Mouse (Mus musculus): ENCODE data around the gene Gm45623.

Gene Gm45623

DNA sequence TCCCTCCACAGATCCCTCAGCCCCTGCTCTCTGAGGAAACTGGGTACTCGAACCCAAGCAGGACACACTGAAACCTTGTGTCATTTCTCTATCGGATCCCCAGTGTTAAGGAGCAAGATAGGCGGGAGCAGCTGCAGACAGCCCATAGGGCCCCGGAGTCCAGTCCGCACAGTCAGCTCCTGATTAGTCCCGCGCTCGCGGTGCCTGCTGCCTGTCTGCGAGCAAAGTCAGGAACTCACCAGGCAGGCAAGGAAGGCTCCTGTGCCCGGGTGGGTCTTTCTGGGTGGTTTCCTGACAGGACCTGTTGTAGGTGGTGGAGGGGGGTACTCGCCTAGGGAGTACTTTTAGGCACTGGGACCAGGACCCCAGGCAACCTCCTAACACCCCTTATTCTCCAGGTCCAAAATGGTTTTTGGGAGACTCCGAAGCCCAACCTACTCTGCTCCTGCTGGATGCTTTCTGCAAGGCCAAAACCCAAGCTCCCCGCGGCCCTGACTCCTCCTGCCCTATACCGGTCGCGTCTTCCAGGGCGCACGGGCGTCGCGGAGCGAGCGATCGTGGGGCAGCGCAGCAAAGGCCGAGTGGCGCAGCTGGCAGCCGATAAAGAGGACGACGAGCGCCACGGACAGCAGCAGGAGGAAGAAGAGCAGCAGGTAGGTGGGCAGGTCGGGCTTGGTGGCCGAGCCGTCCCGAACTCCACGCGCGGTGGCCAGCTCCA lies 994 bp downstream of the Gm45623 start:
- DNase-seq (ENCODE audit: inconsistent ontology term): peak; percentile 24

DNA sequence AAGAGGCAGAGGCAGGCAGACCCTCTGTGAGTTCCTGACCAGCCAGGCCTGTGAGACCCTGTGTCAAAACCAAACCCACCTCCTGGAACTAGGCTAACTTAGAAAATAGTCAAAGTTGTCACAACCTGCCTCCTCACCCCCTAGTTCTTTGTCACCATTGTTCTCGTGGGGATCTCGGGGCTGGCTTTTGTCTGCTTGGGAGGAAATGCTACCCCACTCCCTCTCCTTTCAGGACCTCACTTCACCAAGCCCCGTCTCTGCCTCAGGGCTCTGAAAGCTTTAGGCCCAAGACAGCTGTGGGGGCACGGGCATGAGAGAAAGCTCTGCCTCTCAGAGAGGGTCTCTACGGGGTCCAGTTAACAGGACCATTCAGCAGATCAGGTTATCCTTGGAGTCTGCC lies 1.9 kb downstream of the Gm45623 start:
- DNase-seq (ENCODE audit: inconsistent ontology term): no peak

DNA sequence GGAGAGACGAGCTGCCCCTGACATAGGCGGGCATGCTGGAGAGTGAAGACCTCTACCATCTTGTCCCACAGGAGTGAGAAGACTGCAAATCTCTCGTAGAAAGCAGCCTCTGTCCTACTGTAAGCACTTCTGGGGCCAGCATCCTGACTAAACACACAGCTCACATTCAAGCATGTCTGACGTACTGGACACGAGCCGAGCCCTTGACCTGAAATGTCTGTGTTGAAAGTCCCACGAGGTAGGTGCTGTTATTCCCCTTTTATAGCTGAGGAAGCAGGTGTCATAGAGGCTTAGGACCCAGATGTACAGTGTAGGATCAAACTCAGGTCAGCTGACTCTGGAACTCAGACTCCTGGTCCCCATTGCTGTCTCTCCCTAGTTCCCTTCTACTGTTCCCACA lies 4.2 kb downstream of the Gm45623 start:
- no peak for DNase-seq (ENCODE audit: inconsistent ontology term)

DNA sequence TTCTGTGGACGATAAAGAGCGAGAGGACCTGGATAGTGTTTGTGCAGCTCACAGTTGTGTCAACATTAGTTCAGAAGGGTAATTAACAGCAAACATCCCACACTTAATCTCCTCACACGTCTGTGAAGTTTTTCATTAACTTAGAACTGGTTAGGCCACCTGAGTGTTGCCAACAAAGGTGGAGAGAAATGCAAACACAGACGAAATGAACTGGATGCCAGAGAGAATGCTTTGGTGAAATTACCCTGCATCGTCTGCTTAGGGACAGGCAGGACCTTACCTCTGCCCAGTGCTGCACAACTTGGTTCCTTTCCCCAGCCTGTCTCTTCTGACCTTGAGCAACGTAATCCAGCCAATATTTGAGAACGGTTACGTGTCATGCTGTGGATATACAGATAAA lies 6.1 kb downstream of the Gm45623 start:
- DNase-seq (ENCODE audit: inconsistent ontology term): no peak

DNA sequence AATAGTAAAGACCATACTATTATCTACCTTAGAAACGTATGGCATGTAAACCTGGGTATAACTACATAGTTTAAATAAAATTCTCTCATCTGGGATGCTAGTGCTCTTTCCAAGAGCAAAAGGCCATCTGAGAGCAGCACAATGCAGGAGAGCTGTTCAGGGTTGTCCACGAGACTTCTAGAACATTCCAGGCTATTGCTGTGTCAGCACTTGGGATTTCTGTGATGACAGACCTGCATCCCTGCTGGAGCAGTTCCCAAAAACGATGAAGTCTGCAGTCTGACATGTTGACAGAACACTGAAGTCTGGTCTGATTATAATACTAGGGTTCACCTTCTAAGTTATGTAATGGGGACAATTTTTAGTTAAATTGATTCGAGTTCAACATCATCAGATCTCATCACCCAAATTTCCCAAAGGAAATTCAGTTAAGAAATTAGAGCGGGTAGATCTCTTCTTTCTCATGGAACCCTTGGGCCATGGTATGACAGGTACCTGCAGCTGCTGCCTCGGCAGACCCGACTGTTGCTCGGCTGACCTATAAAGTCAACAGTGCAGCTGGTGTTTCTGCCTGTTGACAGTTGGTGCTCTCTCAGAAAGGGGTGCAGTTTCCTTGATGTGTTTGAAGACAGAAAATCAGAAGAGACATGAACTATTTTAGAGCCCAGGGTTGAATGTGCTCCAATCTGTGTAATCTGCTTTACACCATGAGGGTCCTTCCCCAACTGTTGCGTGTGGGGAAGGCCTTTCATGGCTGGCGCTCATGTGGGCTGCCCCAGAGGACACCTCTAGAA lies 6.7 kb downstream of the Gm45623 start:
- DNase-seq (ENCODE audit: inconsistent ontology term): no peak

DNA sequence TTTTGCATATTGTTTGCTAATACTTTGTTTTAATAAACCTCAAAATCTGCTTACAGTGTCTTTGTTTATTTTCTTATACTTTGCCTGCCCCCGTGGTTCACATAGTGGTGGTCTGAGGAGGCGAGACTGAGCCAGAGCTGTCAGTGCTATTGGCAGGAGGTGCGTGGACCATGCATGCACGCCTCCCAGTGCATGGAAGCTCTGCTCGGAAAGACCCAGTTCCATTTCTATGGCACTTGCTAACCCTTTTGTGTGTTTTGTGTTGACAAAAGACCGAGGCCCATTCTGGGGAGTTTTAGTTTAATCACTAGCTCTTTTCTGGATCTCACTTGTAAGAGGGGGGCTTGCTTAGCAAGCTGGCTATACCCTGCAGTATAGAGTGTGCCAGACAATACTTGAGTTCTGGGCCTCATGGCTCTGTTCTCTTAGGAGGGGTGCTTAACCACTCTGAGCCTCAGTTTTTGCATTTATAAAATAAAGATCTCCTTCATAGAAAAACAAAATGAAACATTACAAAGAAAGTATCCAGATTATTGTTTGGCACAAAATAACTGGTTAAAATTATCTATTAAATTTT lies 11.2 kb downstream of the Gm45623 start:
- no peak for DNase-seq (ENCODE audit: inconsistent ontology term)

DNA sequence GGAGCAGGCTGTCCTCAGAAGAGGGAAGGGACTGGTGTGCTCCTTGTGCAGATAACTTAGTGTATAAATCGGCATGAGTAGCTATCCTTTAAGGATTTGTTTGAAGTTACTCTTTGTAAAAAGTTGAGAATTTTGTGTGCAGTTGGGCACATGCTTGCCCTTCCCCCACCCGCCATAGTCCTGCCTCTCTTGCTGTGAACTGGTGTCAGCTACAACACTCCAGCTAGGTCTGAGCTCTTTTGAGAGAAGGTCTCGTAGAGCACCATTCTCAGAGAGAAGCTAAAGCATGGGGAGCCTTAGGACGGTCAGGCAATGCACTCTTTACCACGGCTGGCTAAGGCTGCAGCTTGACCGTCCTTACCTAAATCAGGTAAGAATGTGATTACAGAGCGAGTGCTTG lies 11.9 kb downstream of the Gm45623 start:
- no peak for DNase-seq (ENCODE audit: inconsistent ontology term)

DNA sequence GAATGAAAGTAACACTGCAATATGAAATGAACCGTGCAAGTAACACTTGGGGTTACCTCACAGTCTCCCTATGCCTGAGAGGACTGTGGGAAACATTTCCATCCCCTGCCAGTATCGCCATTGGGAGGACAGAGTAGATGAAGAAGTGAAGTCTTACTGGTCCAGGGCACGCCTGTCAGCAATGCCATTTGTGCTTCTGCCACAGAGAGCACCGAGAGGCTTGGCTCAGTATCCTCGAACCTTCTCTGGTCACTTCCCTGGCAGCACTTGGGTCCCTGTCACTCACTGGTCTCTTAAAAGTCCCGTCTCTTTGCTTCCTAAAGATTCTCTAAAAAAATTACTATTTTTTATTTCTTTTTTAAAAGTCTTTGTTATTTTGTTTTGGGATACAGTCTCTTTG lies 13.1 kb downstream of the Gm45623 start:
- DNase-seq (ENCODE audit: inconsistent ontology term): no peak

DNA sequence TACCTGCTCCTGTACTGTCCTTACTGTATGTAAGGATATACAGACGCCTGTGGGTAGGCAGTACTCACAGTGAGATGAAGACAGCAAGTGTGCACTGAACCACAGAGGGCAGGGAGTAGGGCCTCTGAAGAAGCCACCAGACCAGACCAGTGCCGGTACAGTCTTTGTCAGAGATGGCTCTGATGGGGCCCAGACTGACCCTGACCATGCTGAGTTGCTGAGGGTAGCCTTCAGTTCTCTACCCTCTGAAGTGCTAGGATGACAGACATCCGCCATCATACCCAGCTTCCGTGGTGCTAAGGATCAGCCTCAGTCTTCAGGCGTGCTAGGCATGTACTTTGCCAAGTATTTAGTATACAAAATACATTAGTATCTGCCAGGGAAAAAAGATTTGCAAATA lies 14.1 kb downstream of the Gm45623 start:
- no peak for DNase-seq (ENCODE audit: inconsistent ontology term)

DNA sequence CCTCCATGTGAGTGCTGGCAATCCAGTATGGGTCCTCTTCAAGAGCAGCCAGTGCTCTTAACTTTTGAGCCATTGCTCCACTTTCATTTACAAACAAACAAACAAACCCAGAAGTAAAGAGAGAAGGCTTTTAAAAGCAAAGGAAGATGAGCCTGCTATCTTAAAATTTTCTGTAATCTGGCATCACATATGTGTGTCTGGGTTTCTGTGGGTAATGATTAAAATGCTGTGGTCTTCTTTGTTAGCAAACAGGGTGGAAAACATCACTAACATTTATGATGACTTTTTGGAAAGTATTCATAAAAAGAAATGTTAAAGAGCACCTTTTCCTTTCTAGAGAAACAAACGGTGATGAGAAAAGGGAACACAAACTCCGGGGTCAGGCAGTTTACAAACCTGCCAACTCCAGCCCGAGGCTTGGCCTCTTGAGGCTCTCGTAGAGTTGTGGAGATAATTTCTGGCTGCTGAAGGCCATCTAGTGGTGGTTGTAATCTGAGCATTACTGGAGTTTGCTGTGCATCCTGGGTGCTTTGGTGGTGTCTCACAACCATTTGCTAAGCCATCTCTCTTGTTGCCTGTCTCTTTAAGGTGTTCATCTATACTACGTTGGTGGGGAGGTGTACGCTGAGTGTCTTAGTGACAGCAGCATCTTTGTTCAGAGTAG lies 18.3 kb downstream of the Gm45623 start:
- DNase-seq (ENCODE audit: inconsistent ontology term): no peak

DNA sequence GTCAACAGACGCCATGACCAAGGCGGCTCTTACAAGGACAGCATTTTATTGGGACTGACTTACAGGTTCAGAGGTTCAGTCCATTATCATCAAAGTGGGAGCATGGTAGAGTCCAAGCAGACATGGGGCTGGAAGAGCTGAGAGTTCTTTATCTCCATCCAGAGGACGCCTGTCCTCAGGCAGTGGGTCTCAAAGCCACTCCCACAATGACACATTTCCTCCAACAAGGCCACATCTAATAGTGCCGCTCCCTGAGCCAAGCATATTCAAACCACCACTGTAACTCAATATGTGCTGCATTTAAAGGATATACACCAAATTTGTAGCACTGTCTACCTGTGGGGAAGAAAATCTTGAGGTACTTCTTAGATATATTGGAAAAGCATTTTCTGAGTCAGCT lies 19.0 kb downstream of the Gm45623 start:
- DNase-seq (ENCODE audit: inconsistent ontology term): no peak

DNA sequence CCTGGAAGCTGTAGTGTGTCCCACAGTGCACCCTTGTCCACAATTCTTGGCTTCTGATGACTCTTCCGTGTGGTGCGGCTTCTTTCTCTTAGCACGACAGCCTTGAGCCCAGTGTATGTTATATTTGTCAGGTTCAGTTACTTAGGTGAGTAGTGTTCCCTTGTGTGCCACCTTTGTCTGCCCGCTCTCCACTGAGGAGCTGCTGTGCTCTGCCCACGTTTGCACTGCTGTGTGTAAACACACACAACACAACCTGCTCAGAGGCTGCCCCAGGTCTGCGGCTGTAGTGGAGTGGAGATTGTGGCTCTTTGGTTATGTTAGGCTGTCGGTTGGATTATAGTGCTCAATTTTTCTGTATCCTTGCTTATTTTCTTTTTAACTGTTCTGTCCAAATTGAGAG lies 24.6 kb downstream of the Gm45623 start:
- DNase-seq (ENCODE audit: inconsistent ontology term): no peak

DNA sequence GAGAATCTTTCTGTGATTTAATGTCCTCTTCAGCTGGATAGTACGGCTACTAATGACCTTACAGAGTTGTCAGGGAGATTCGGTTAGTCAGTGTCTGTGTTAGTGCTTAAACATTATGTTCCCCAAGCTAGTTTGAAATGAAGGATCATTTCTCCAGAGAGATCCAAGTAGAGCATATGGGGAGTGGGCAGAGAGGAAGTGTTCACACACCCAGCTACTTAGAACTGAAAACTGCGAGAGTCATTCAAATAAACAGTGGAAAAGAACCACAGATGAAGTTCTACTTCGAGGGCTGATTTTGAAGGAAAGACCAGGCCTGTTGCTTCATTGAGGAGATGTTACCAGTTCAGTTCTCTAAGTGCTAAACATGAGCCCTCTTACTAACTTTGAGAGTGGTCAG lies 27.1 kb downstream of the Gm45623 start:
- no peak for DNase-seq (ENCODE audit: inconsistent ontology term)

DNA sequence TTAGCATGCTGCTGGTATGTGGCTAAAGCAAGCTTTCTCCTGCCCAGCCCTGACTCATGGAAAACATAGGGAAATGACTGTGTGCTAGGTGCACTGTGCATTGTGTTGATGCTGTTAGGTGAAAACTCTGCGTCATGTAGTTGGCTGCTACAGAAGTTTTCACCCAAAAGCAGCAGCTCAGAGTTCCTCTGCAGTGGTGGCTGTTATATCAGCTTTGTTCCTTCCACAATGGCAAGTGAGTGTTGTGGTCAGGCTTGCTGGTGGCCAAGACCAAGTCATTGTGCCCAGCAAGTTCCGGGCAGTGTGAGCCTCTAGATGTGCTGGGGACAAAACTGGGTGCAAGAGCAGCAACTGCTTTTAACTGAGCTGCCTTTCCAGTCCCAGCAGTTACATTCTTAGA lies 41.4 kb downstream of the Gm45623 start:
- no peak for DNase-seq (ENCODE audit: inconsistent ontology term)

DNA sequence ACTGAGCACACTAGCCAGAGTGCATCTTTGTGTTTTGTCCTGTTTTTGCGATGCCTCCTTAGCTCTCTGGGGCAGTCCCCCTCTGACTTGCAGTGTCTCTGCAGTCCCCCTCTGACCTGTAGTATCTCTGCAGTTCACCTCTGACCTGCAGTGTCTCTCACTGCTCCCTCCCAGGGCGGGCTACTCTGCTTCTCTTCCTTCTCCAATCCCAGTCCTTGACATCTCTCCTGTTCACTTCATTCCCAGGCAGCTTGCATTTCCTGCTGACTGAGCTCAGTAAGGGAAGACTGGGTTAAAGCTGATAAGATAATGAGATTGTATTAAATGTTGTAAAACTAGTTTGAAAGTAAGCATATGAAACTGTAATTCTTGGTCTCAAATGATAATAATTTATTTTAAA lies 43.0 kb downstream of the Gm45623 start:
- DNase-seq (ENCODE audit: inconsistent ontology term): no peak

DNA sequence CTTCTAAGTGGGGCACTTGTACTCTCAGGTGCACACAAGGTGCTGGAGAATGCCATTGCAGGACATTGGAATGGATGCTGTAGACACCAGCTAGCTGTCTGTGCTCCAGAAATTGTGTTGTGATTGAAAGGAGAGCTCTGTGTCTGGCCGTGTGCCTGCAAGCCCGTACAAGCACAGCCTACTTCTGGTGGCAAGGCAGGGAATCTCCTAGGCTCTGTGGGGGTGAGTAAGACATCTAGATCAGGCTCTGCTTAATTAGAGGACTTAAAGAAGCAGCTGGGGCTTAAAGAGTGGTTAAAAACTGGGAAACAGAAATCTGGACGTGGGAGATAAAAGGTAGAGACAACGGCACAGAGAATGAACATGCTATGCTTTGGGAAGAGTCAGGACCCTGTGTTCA lies 46.0 kb downstream of the Gm45623 start:
- no peak for DNase-seq (ENCODE audit: inconsistent ontology term)

DNA sequence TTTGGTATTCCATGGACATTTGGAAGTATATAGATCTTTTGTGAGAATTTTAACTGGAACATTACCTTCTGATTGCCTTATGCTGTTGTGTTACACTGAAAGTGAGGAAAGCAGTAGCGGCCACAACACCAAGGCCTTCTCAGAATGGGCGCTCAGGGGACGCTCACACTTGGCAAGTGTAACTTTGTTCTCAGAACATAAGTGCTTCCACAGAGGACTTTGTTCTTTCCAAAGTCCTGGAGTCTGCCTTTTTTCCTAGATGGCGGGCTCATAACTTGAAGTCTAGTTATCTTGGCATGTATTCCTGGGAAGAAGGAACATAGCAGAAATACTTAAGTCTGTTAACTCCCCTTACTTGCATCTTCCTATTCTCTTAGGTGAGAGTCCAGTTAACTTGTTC lies 46.5 kb downstream of the Gm45623 start:
- DNase-seq (ENCODE audit: inconsistent ontology term): no peak

DNA sequence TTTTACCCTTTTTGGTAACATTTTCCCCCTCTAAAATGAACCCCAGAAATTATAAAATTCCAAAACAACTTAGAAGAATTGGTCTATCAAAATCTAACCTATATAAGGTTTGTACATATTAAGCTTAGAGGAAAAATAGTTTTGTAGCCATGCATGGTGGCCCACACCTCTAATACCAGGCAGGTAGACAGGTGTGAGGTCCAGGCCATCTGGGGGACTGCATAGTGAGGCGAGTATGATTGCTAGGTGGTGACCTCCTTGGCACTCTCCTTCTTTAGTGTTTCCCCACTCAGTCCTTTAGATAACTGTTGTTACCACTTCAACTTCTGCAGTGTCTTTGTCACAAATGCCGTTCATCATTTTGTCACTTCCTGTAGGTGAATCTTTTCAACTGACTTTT lies 49.0 kb downstream of the Gm45623 start:
- no peak for DNase-seq (ENCODE audit: inconsistent ontology term)

DNA sequence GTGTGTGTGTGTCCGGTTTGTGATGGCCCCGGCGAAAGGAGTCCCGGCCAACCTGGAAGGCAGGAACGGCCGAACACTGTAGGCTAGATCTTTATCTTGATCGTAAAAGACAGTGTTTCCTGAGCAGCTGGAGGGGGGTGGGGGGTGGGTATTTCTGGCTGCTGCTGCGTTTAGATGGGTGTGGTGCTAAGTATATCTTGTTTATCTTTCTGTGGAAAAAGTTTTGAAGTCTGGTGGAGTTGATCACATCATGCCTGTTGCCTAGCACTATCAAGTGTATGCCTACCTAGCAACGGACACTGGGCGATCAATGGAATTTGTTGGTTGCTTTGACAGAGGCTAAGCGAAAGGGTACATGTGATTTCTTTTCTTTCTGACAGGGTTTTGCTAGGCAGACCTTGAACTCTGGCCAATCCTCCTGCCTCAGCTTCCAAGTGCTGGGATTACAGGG lies 49.7 kb downstream of the Gm45623 start:
- peak; percentile 55 for DNase-seq (ENCODE audit: inconsistent ontology term)

DNA sequence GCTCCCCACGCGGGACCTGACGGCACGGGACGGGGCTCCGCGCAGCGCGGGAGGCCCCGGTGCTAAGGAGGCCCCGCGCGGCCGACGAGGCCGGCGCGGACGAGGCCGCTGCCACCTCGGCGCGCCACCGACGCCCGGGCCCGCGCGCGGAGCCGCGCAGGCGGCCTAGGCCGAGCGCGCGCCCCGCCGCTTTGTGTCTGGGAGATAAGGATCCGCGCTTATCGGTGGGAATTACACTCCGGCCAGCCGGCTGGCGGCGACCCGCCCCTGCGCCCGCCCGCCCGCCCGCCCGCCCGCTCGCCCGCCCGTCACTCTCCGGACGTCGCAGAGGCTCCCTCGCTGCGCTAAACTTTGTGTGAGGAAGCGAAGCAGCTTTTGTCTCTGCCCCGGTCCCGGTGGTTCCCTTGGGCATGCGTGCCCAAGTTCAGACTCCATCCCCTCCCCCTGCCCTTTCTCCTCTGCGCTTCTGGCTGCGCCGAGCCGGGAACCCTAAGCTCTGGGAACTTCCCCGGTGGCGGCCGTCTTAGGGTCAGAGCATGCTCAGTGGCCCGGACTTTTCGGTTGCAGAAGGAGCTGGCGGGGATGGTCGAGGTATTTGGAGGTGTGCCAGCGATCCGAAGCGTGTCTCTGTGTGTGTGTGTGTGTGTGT lies 50.3 kb downstream of the Gm45623 start:
- DNase-seq (ENCODE audit: inconsistent ontology term): peak; percentile 86

DNA sequence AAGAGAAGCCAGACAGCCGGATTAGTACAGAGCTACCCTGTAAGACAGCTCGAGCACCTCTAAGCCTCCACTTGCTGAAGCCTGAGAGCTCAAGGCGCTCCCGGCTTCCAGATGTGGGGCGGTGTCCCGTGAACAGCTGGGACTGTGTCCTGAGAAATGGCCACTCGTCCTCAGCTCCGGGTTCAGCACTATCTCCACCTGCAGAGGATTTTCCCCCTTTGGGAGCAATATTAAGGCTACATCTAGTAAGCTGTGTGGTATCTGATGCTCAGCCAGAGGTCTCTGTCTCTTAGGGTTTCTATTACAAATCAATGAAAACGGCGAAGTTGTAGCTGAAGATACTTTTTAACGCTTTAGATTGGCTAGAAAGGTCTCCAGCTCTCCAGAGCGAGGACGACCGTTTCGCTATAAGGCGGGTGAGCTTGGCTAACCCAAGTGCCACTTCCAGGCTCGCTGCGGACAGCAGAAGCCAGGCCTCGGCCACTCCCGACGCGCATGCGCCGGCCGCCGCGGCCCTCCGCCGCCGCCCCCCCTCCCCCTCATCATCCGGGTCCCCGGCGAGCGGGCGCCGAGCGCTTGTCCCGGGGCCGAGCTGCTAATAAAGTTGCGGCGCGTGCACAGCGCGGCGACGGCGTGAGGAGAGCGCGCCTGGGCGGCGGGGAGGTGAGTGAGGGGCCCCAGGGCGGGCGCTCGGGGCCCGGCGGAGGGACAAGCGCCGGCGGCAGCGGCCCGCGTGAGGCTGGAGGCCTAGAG lies 51.0 kb downstream of the Gm45623 start, which contains the start of gene Smad5:
Smad5 (plus strand) TSS at position 542 of the 753 bp plus-strand sequence.
- DNase-seq (ENCODE audit: inconsistent ontology term): peak; percentile 97
